Mouse (Mus musculus) thymus, postnatal 4 days (tissue): ENCODE measurements around the gene Pofut1.

Source experiments
- DNase-seq: peaks from one replicate; pipeline ENCODE4 v3.0.0; 2021

Pofut1 gene

GRCm38 (mm10) chr2:153241250-153242014 is at the start of gene Pofut1, which contains the start of gene Plagl2:
Gene Pofut1 (plus strand): TSS chr2:153241533.
Gene Plagl2 (minus strand): TSS chr2:153241426.
- DNase-seq = peak; percentile 95

GRCm38 (mm10) chr2:153194255-153194654 is 47.1 kb upstream of the Pofut1 start:
- DNase-seq = no peak

GRCm38 (mm10) chr2:153198485-153198884 is 42.8 kb upstream of the Pofut1 start:
- no peak for DNase-seq

- no peak for DNase-seq
These were observed 42.2 kb upstream of the Pofut1 start for GRCm38 (mm10) chr2:153199114-153199513.

GRCm38 (mm10) chr2:153202766-153203165 is 38.6 kb upstream of the Pofut1 start:
- no peak for DNase-seq

- DNase-seq = no peak
These were observed 33.2 kb upstream of the Pofut1 start for GRCm38 (mm10) chr2:153208149-153208548.

- DNase-seq = no peak
These were observed 32.0 kb upstream of the Pofut1 start for GRCm38 (mm10) chr2:153209286-153209685.

- no peak for DNase-seq
These were observed 29.9 kb upstream of the Pofut1 start for GRCm38 (mm10) chr2:153211451-153211850.

- DNase-seq = no peak
These were observed 28.0 kb upstream of the Pofut1 start for GRCm38 (mm10) chr2:153213351-153213750.

GRCm38 (mm10) chr2:153214771-153215259 is 26.5 kb upstream of the Pofut1 start:
- DNase-seq = peak; percentile 50

GRCm38 (mm10) chr2:153215421-153215820 is 25.9 kb upstream of the Pofut1 start:
- DNase-seq = no peak

GRCm38 (mm10) chr2:153217826-153218340 is 23.4 kb upstream of the Pofut1 start:
- DNase-seq = no peak

GRCm38 (mm10) chr2:153218516-153218915 is 22.8 kb upstream of the Pofut1 start:
- DNase-seq = no peak

- no peak for DNase-seq
These were observed 19.7 kb upstream of the Pofut1 start for GRCm38 (mm10) chr2:153221620-153222019.

GRCm38 (mm10) chr2:153222130-153222529 is 19.2 kb upstream of the Pofut1 start:
- DNase-seq = no peak

GRCm38 (mm10) chr2:153222566-153222965 is 18.8 kb upstream of the Pofut1 start:
- no peak for DNase-seq

GRCm38 (mm10) chr2:153224946-153225594 is 16.3 kb upstream of the Pofut1 start, which contains the start of gene Tspyl3:
Gene Tspyl3 (minus strand): TSS chr2:153225441.
- peak; percentile 87 for DNase-seq

- DNase-seq = no peak
These were observed 15.8 kb upstream of the Pofut1 start for GRCm38 (mm10) chr2:153225595-153225953.

- DNase-seq = no peak
These were observed 13.4 kb upstream of the Pofut1 start for GRCm38 (mm10) chr2:153227959-153228358.

GRCm38 (mm10) chr2:153228523-153228922 is 12.8 kb upstream of the Pofut1 start:
- DNase-seq = no peak

- DNase-seq = no peak
These were observed 4.1 kb upstream of the Pofut1 start for GRCm38 (mm10) chr2:153237193-153237592.

GRCm38 (mm10) chr2:153237891-153238290 is 3.4 kb upstream of the Pofut1 start:
- no peak for DNase-seq

- no peak for DNase-seq
These were observed 2.9 kb upstream of the Pofut1 start for GRCm38 (mm10) chr2:153238406-153238805.
